Mouse (Mus musculus) lung, embryonic 14.5 days (tissue): ENCODE measurements around the gene Rab34. TPM values are rescaled to one million over a fixed set of nuclear protein-coding genes. Genes with fewer than 3 reads are reported as not detected.

ENCODE experiments used
- ATAC-seq: fragments of 200-750 bp; cut with Nextera tagmentation; 2 replicates; pipeline ENCODE4 v1.8.0; 2017; ENCODE audit warnings: mild to moderate bottlenecking, moderate TSS enrichment, moderate library complexity; ENCODE audit not compliant: insufficient read depth
- DNase-seq: peaks from one replicate; pipeline ENCODE4 v3.0.0-alpha.2; 2015
- H3K27ac ChIP-seq: fragments of 300-500 bp; sonication (generic); 2 replicates; pipeline ENCODE4 v1.5.1; 2014; ENCODE audit warnings: low read depth, mild to moderate bottlenecking, moderate library complexity
- H3K27me3 ChIP-seq: fragments of 300-500 bp; sonication (generic); 2 replicates; pipeline ENCODE4 v1.6.1; 2014; ENCODE audit warnings: low read length, control low read depth; ENCODE audit not compliant: insufficient read depth
- H3K36me3 ChIP-seq: fragments of 300-500 bp; sonication (generic); 2 replicates; pipeline ENCODE4 v1.6.1; 2014; ENCODE audit warnings: control low read depth; ENCODE audit not compliant: insufficient read depth
- H3K4me1 ChIP-seq: fragments of 300-500 bp; sonication (generic); 2 replicates; pipeline ENCODE4 v1.6.1; 2014; ENCODE audit warnings: antibody characterized with exemption, control low read depth; ENCODE audit not compliant: insufficient read depth
- H3K4me2 ChIP-seq: fragments of 300-500 bp; sonication (generic); 2 replicates; pipeline ENCODE4 v1.6.1; 2014; ENCODE audit warnings: mild to moderate bottlenecking
- H3K4me3 ChIP-seq: fragments of 300-500 bp; sonication (generic); 2 replicates; pipeline ENCODE4 v1.5.1; 2014; ENCODE audit warnings: low read depth, low read length
- H3K9ac ChIP-seq: fragments of 300-500 bp; sonication (generic); 2 replicates; pipeline ENCODE4 v1.6.1; 2014
- H3K9me3 ChIP-seq: fragments of 300-500 bp; sonication (generic); 2 replicates; pipeline ENCODE4 v1.6.1; 2016; ENCODE audit warnings: low read depth, low read length, control low read depth
- CTCF ChIP-seq: IDR thresholded peaks from 2 replicates; pipeline ENCODE4 v1.5.1; 2016; ENCODE audit warnings: antibody characterized with exemption, low read depth
- WGBS: fragments of 180-500 bp; shearing (Covaris S2); extraction: QIAGEN DNeasy Blood & Tissue Kit; methylation state at CpG from one replicate; pipeline ENCODE4 v1.1.7; 2014; 5-methylcytosine and 5-hydroxymethylcytosine counted together
- microRNA-seq: library from miRNA; unstranded; fragments of <30 nt; microRNA quantifications from one replicate; pipeline ENCODE4, GENCODE M21; 2016; ENCODE audit warnings: borderline number of aligned reads
- polyA plus RNA-seq: library from polyadenylated mRNA; unstranded; fragments of >200 nt; fragmentation: Nextera tagmentation; extraction: Ambion mirVana; gene quantifications from 2 replicates; pipeline ENCODE4 v1.2.1, GENCODE M21; 2014

The Rab34 gene
- polyA plus RNA-seq, 1 experiment from 2014 or later = 140 TPM

DNA sequence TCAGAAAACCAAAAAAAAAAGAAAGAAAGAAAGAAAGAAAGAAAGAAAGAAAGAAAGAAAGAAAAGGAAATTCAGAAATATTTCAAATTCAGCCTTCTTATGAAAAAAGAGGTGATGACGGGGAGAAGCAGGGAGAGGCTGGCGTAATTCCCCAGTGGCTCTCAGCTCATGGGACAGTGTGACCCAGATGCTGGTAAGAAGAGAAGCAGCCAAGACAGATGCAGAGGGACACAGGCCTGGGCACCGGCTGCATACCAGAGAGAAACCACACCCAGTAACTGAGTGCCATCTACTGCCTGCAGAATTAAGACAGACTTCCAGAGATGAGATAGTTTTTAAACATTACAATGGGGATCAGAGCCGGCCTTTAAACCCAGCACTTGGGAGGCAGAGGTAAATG, 35.4 kb downstream of the Rab34 start:
- H3K4me2 ChIP-seq = no peak overlapping the region
- DNase-seq (no peak), ATAC-seq (no peak)
- no peak for TF ChIP-seq CTCF
- no peaks in the 10 kb centered on the region for H3K27me3 ChIP-seq
- H3K9ac ChIP-seq = no peak overlapping the region
- WGBS = 95% methylated on average over 4 of the region's 4 CpGs
- H3K36me3 ChIP-seq = peaks cover 95% of the 10 kb centered on the region
- no peak overlapping the region for H3K27ac ChIP-seq
- no peaks in the 10 kb centered on the region for H3K4me1 ChIP-seq
- H3K4me3 ChIP-seq = no peak overlapping the region
- H3K9me3 ChIP-seq = no peaks in the 10 kb centered on the region

DNA sequence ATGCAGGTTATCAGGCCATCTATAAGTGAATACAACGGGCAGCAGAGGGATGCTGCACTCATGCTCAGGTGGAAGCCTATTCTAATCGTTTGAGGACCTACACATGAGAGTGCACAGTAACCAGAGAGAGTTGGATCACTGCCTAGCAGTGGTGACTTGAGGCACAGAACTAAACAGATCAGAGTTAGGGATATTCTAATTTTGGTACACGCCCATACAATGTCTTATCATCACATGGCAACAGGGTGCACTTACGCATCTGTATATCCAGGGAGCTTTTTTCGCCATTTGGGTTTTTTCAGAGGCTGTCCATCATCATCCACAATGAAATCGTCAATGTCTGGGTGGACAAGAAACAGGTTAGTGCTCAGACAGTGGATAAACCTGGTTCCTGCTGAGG, 43.3 kb downstream of the Rab34 start:
- no peaks in the 10 kb centered on the region for H3K4me1 ChIP-seq
- H3K4me2 ChIP-seq = no peak overlapping the region
- no peak overlapping the region for H3K27ac ChIP-seq
- no peak overlapping the region for H3K9ac ChIP-seq
- no peaks in the 10 kb centered on the region for H3K9me3 ChIP-seq
- no peak for TF ChIP-seq CTCF
- WGBS = 86% methylated on average over 6 of the region's 6 CpGs
- DNase-seq (no peak), ATAC-seq (no peak)
- no peaks in the 10 kb centered on the region for H3K27me3 ChIP-seq
- H3K4me3 ChIP-seq = no peak overlapping the region
- peaks cover 86% of the 10 kb centered on the region for H3K36me3 ChIP-seq

DNA sequence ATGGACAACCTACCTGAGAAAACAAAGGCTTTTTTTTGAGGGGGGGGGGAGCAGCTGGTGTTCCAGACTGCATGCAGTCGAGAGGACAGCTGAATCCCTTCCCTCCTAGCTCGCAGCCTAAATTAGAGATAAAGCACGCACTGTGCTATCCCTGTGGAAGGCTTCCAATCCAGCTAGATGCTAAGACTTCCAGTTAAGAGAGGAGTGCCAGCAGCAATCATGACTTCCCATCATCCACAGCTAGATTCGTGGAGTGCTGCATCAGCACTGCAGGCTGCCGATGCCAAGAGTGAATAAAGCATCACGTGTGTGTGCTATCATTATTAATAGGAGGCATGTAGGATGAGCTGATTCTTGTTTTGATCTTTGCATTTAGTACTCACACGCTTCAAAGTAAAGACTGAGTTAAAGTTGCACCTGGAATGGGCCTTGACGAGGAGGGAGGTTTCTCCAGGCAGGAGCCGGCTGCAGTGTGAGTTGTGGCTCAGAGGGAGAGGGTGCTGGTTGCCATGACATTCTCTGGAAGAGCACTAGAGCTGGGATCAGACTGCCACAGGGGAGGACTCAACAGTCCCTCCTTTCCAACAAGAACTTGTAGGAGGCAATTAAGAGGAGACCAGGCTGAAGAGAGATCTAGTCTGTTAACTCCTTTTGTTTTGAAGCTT, 52.1 kb downstream of the Rab34 start:
- no peaks in the 10 kb centered on the region for H3K9me3 ChIP-seq
- H3K4me2 ChIP-seq = no peak overlapping the region
- H3K27me3 ChIP-seq = no peaks in the 10 kb centered on the region
- DNase-seq = no peak
- no peak for TF ChIP-seq CTCF
- H3K27ac ChIP-seq = no peak overlapping the region
- ATAC-seq = no peak
- peaks cover 36% of the 10 kb centered on the region; the same call in 1 of the 2 replicates for H3K36me3 ChIP-seq
- WGBS = 80% methylated on average over 9 of the region's 9 CpGs
- H3K4me3 ChIP-seq = no peak overlapping the region
- no peak overlapping the region for H3K9ac ChIP-seq
- 0 out of 2 replicates have a peak, but pooled peaks cover 4% of the 10 kb centered on the region for H3K4me1 ChIP-seq

Small RNA genes lying within 50 kb of the gene (microRNA-seq; reads per million reads assigned to microRNA genes)
- gene Mir7653 = 1.4 reads per million

Other genes with a start within 250 kb of the Rab34 start
- gene Phf12, start 205.7 kb upstream of the Rab34 start, polyA plus RNA-seq = 15.9 and 20.6 TPM in 2 replicates
- gene Dhrs13, start 156.2 kb upstream of the Rab34 start, polyA plus RNA-seq = 17.7 and 22.7 TPM in 2 replicates
- 51.4 and 57.4 TPM in 2 replicates for gene Flot2, start 150.5 kb upstream of the Rab34 start, polyA plus RNA-seq
- gene Eral1, start 108.0 kb upstream of the Rab34 start, polyA plus RNA-seq = 37.5 and 38.5 TPM in 2 replicates
- 17.8 and 17.9 TPM in 2 replicates for gene Fam222b, start 93.8 kb upstream of the Rab34 start, polyA plus RNA-seq
- 73.8 and 75.6 TPM in 2 replicates for gene Traf4, start 22.8 kb upstream of the Rab34 start, polyA plus RNA-seq
- gene Nek8, start 11.8 kb upstream of the Rab34 start, polyA plus RNA-seq = 15.3 and 17.2 TPM in 2 replicates
- gene Tlcd1, start 11.7 kb upstream of the Rab34 start, polyA plus RNA-seq = 19.2 and 21.6 TPM in 2 replicates
- 1,638 and 1,710 TPM in 2 replicates for gene Rpl23a, start 4.8 kb upstream of the Rab34 start, polyA plus RNA-seq
- gene Proca1, start 5.0 kb downstream of the Rab34 start, polyA plus RNA-seq = 2.8 TPM in 2 replicates
- 72.6 and 76.7 TPM in 2 replicates for gene Sdf2, start 57.3 kb downstream of the Rab34 start, polyA plus RNA-seq
- gene Supt6, start 57.6 kb downstream of the Rab34 start, polyA plus RNA-seq = 25.8 and 27.9 TPM in 2 replicates
- 71.2 and 76.8 TPM in 2 replicates for gene 2610507B11Rik, start 73.3 kb downstream of the Rab34 start, polyA plus RNA-seq
- 0.45 and 0.66 TPM in 2 replicates for gene BC030499, start 102.4 kb downstream of the Rab34 start, polyA plus RNA-seq
- 54.2 and 59.8 TPM in 2 replicates for gene Spag5, start 113.1 kb downstream of the Rab34 start, polyA plus RNA-seq
- 4.4 and 5.0 TPM in 2 replicates for gene Aldoc, start 134.5 kb downstream of the Rab34 start, polyA plus RNA-seq
- gene Pigs, start 140.0 kb downstream of the Rab34 start, polyA plus RNA-seq = 69.9 and 76.0 TPM in 2 replicates
- gene Unc119, start 155.1 kb downstream of the Rab34 start, polyA plus RNA-seq = 36.8 and 43.1 TPM in 2 replicates
- gene Foxn1, start 198.1 kb downstream of the Rab34 start, polyA plus RNA-seq = not detected in 2 replicates
- gene Slc13a2, start 233.8 kb downstream of the Rab34 start, polyA plus RNA-seq = not detected in 2 replicates